10 mouse cellular contexts compared by ENCODE assay signal in the genomic region with DNA sequence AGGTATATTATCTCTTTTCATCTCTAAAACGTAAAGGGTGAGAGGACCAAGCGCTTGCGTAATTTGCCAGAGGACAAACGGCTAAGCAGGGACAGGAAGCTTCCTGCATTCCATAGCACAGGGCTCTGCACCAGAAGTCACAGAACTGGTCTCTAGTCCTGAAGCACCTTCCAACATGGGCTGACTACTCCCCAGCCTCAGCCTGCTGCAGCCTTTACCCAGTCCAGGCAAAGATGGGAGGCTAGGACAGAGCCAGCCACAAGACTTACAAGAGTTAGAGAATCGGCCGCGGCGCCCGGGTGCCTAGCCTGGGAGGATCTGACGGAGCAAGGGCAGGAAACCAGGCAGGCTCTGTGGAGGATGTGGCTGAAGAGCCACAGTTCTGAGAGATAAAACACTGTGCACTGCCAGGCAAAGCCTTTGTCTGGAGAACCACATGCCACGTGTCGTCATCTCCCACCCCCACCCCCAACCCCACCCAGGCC. TPM values are rescaled to one million over a fixed set of nuclear protein-coding genes. Genes with fewer than 3 reads are reported as not detected.
DNase-seq lines count a peak whose midpoint lies in the region; ATAC-seq lines count a peak whose summit lies in the region.
"Had no signal": no experiment of that assay in that cellular context is flagged by ENCODE, and none has a peak within 500 bp of the region (broad histone marks: within the 10 kb centered on the region; RNA-seq: fewer than 3 reads in every experiment).

No protein-coding gene starts in this region.

- WGBS in intestine, embryonic 15.5 days = 48% methylated on average over 12 of the region's 12 CpGs
- WGBS in forebrain, embryonic 16.5 days = 86% methylated on average over 12 of the region's 12 CpGs

- H3K27ac ChIP-seq in intestine, embryonic 15.5 days = no peak overlapping the region
- H3K27ac ChIP-seq in forebrain, embryonic 16.5 days (ENCODE audit: low read length) = no peak overlapping the region
- H3K27ac ChIP-seq: midbrain, embryonic 12.5 days had no signal

- DNase-seq in urinary bladder, postnatal 25 days (ENCODE audit: low spot score) = peak; percentile 29
- DNase-seq in urinary bladder, postnatal 36 days (ENCODE audit: low spot score in 2 of 2) = no peak
- DNase-seq in lung, postnatal 10 days = peak; percentile 59
- DNase-seq in retina, postnatal 1 day = no peak
- DNase-seq in urinary bladder, postnatal 4 days (ENCODE audit: low spot score in 2 of 2) = no peak
- DNase-seq: forebrain, postnatal 0 days had no signal

- no peak overlapping the region; the same call in 1 of the 2 replicates for H3K4me2 ChIP-seq in intestine, embryonic 15.5 days (replicated peaks)
- no peak overlapping the region for H3K4me2 ChIP-seq in forebrain, embryonic 16.5 days (ENCODE audit: low read length)
- H3K4me2 ChIP-seq: midbrain, embryonic 12.5 days had no signal

- no peaks in the 10 kb centered on the region for H3K4me1 ChIP-seq in intestine, embryonic 15.5 days (replicated peaks)
- H3K4me1 ChIP-seq in forebrain, embryonic 16.5 days (replicated peaks; ENCODE audit: control insufficient read depth, insufficient read depth, low read length) = no peaks in the 10 kb centered on the region

- no peak overlapping the region for H3K4me3 ChIP-seq in intestine, embryonic 15.5 days (replicated peaks)
- H3K4me3 ChIP-seq in forebrain, embryonic 16.5 days (replicated peaks; ENCODE audit: low read length) = no peak overlapping the region
- H3K4me3 ChIP-seq: midbrain, embryonic 12.5 days had no signal

- H3K9ac ChIP-seq in intestine, embryonic 15.5 days = no peak overlapping the region
- H3K9ac ChIP-seq in forebrain, embryonic 16.5 days (replicated peaks; ENCODE audit: low read depth, low read length) = no peak overlapping the region
- H3K9ac ChIP-seq: forebrain, postnatal 0 days; midbrain, embryonic 12.5 days had no signal

- peak; percentile 56 for ATAC-seq in inflammation-experienced regulatory T-cells, adult 6 months
- ATAC-seq in intestine, embryonic 15.5 days = no peak
- no peak for ATAC-seq in forebrain, embryonic 16.5 days
- ATAC-seq: forebrain, postnatal 0 days had no signal

- no peaks in the 10 kb centered on the region for H3K36me3 ChIP-seq in intestine, embryonic 15.5 days
- no peaks in the 10 kb centered on the region for H3K36me3 ChIP-seq in forebrain, embryonic 16.5 days (ENCODE audit: control insufficient read depth, insufficient read depth)

- no peaks in the 10 kb centered on the region for H3K27me3 ChIP-seq in intestine, embryonic 15.5 days (replicated peaks)
- H3K27me3 ChIP-seq in forebrain, embryonic 16.5 days (replicated peaks; ENCODE audit: control insufficient read depth, insufficient read depth, low read length) = no peaks in the 10 kb centered on the region
- H3K27me3 ChIP-seq: midbrain, embryonic 12.5 days had no signal

- H3K9me3 ChIP-seq in intestine, embryonic 15.5 days = no peaks in the 10 kb centered on the region
- H3K9me3 ChIP-seq in forebrain, embryonic 16.5 days (ENCODE audit: control insufficient read depth, low read length) = no peaks in the 10 kb centered on the region
- H3K9me3 ChIP-seq: midbrain, embryonic 12.5 days had no signal

RNA-seq across cellular contexts. Expression of a gene that starts 2.8 kb away (rescaled TPM):
- under 1 TPM in 2 of 3 experiments, not detected in 1; 0.24 to 0.26 TPM for polyA plus RNA-seq in inflammation-experienced regulatory T-cells, adult 6 months (2017; shearing (Covaris generic))
- 3.4 and 3.5 TPM in 2 replicates for polyA plus RNA-seq in intestine, embryonic 15.5 days (2015; fragmentation: Nextera tagmentation; extraction: Ambion mirVana)
- 0.93 and 1.1 TPM in 2 replicates for polyA plus RNA-seq in forebrain, embryonic 16.5 days (2015; fragmentation: Nextera tagmentation; extraction: Ambion mirVana)

RNA-seq across cellular contexts. Expression of a gene that starts 34.6 kb away (rescaled TPM):
- not detected for polyA plus RNA-seq in inflammation-experienced regulatory T-cells, adult 6 months (2017; shearing (Covaris generic))
- not detected in 2 replicates for polyA plus RNA-seq in intestine, embryonic 15.5 days (2015; fragmentation: Nextera tagmentation; extraction: Ambion mirVana)
- 1.1 and 1.3 TPM in 2 replicates for polyA plus RNA-seq in forebrain, embryonic 16.5 days (2015; fragmentation: Nextera tagmentation; extraction: Ambion mirVana)
- polyA plus RNA-seq: midbrain, embryonic 12.5 days had no signal

RNA-seq across cellular contexts. Expression of a gene that starts 45.8 kb away (rescaled TPM):
- polyA plus RNA-seq in inflammation-experienced regulatory T-cells, adult 6 months (2017; shearing (Covaris generic)) = 1 to 10 TPM in 2 of 3 experiments, under 1 TPM in 1; 0.52 to 5.5 (median 4.5) TPM
- 22.4 and 23.8 TPM in 2 replicates for polyA plus RNA-seq in intestine, embryonic 15.5 days (2015; fragmentation: Nextera tagmentation; extraction: Ambion mirVana)
- polyA plus RNA-seq in forebrain, embryonic 16.5 days (2015; fragmentation: Nextera tagmentation; extraction: Ambion mirVana) = 132 and 152 TPM in 2 replicates

Comparison
In these comparisons a context has a peak if more than half of its experiments do, and no peak if none do; other contexts are left out.
1. DNase-seq: peak in urinary bladder, postnatal 25 days (single experiment) and lung, postnatal 10 days (single experiment); none in urinary bladder, postnatal 36 days (0 of 2), retina, postnatal 1 day (single experiment) and urinary bladder, postnatal 4 days (0 of 2).